Mouse (Mus musculus): ENCODE data around the gene Acp7.
A peak's percentile ranks its signal among the peaks of the same experiment; 100 is the strongest.

Acp7 gene

GRCm38 (mm10) chr7:28576271-28576914 lies 54.7 kb downstream of the Acp7 start:
- peak; percentile 69 to 70 for DNase-seq (ENCODE audit: low spot score in 2 of 2)

DNA sequence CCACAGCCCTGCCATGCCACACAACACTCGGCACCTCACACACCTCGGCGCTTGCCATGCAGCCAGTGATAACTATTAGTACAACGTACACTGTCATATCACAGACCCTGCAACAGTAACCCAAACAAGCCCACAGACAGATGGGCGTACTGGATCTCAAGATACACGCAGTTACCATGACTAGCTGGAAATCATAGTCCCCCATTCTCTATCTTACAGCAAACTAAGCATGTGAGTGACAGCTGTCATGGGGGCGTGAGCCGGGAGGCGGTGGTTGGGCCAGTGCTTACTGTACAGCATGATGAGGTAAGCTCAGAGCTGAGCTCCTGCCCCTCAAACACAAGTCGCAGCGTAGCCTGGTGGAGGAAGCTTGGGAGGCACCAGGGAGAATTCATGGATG lies 55.5 kb downstream of the Acp7 start:
- DNase-seq (ENCODE audit: low spot score in 2 of 2), result no peak

GRCm38 (mm10) chr7:28573236-28573635 lies 57.9 kb downstream of the Acp7 start:
- DNase-seq (ENCODE audit: low spot score in 2 of 2), result no peak

- no peak for DNase-seq (ENCODE audit: low spot score in 2 of 2)
Measured at GRCm38 (mm10) chr7:28572689-28573088, 58.4 kb downstream of the Acp7 start.

- DNase-seq (ENCODE audit: low spot score in 2 of 2), result peak in 1 of 2 experiments; percentile 47
Measured at GRCm38 (mm10) chr7:28570982-28571682, 60.0 kb downstream of the Acp7 start.

- no peak for DNase-seq (ENCODE audit: low spot score in 2 of 2)
Measured at GRCm38 (mm10) chr7:28570291-28570981, 60.7 kb downstream of the Acp7 start.

DNA sequence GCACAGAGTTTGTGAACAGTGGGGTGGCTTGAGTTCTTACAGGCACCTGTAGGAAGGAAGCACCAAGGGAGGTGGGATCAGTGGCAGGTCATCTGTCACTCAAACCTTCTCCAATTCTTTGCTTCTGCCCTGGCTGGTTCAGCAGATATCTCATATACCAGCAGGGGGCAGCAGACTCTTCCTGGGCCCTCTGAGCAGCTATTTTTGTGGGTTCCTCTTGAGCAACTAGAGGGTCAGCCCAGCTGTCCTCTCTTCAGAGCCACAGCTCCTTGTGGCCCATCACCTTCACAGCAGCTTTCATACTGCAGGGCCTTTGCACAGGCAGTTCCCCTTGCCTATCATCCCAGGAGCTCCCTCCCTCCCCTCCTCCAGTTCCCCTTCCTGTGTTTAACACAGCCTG lies 62.9 kb downstream of the Acp7 start:
- DNase-seq (ENCODE audit: low spot score in 2 of 2), result peak in 1 of 2 experiments; percentile 57

DNA sequence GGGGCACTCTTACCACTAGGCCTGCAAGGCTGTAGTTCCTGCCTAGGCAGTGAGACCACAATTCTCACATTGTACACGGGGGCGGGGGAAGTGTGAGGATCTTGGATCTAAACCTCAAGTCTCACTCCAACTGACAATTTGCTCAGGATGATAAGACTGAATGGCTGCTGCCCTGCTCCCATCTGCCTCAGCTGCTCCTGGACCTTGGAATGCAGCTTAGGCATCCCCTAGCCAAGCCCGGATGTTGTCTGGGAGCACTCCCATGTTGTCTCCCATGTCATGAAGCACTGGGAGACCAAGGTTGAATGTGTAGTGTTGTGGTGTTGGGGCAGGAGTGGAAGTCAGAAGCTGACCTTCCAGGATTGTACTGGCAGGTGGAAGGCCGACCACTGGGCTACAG lies 63.6 kb downstream of the Acp7 start:
- DNase-seq (ENCODE audit: low spot score in 2 of 2), result no peak

- peak in 1 of 2 experiments; percentile 40 for DNase-seq (ENCODE audit: low spot score in 2 of 2)
Measured at GRCm38 (mm10) chr7:28565407-28565806, 65.7 kb downstream of the Acp7 start.

DNA sequence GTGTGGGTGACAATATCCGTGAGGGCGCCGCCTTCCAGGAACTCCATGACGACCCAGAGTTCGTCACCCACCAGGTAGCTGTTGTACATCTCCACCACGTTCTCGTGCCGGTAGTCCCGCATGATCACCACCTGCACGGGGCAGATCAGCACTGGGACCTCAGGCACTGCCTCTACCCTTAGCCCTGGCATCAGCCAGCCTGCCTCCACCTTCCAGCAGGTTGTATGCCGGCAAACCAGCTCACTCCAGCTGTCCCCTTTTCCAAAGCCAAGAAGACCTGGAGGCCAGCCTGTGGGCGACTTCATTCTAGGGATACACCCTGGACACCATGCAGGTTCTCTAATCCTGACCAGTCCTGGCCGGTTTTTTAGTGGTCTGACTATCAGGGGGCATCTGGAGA lies 68.2 kb downstream of the Acp7 start:
- no peak for DNase-seq (ENCODE audit: low spot score in 2 of 2)

DNA sequence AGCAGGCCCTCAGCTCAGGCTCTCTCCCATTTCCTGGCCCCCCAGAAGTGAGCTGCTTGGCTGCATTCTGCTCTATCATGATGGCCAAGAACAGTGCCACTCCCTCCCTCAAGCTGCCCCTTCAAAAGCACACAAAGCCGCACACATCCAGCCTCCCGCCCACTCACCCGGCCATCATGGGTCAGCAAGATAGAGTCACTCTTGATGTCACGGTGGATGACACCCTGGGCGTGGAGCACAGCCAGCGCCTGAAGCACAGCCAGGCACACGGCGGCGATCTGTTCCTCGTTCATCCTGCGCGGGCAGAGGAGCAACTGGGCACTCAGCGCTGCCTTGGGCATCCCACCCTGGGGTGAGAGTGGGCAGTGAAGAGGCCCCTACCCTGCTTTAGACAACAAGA lies 68.8 kb downstream of the Acp7 start:
- DNase-seq (ENCODE audit: low spot score in 2 of 2), result no peak

DNA sequence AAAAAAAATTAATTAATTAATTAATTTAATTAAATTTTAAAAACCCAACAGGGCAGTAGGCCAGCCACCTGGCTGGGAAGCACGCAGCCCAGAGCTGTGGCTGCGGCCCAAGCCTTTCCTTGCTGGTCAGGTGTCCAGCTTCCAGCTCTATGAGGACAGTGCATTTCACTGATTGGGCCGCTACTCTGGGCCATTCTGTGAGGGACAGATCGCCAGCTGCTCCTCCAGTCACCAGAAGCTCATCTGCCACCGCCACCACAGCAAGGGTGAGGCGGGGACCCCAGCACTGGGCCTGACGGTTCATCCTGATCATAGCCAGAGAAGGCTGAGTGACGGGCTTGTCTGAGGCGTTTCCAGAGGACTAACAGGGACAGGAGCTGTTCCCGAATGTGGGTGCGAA lies 69.2 kb downstream of the Acp7 start:
- no peak for DNase-seq (ENCODE audit: low spot score in 2 of 2)

DNA sequence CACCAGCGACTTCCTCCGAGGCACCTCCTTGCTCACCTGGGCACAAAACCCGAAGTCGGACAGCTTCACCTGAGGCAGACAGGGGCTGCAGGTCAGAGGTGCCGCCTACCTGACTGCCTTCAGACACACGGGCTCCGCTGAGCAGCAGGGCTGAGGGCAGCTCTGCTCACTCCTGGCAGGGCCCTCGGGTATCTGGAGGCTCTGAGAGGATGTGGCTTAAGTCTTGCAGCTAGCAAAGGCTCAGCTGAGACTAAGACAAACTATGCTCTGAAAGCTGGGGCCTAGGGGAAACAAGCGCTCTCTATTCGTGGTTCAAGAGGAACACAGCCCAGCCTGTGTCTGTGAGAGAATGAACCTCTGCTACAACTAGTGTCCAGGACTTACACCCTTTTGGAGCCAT lies 70.3 kb downstream of the Acp7 start:
- DNase-seq (ENCODE audit: low spot score in 2 of 2), result no peak

- peak in 1 of 2 experiments; percentile 45 for DNase-seq (ENCODE audit: low spot score in 2 of 2)
Measured at GRCm38 (mm10) chr7:28558486-28558885, 72.6 kb downstream of the Acp7 start.

DNA sequence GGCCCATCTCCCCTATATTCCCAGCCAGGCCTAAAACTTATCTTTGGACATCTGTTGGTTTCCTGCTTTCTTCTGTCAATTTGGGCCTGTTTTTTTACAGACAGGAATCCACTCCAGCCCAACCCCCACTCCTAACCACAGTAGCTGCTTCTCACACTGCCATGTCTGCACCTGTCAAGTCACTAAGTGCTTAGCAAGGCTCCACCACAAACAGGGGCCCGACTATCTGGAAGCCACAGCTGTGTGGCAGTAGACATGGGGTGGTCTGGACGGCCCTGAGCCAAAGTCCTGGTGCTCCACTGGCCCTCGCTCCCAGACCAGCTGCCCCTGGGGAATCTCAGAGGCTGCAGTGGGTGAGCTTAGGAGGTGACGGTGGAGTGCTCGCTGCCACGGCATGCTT lies 73.4 kb downstream of the Acp7 start:
- DNase-seq (ENCODE audit: low spot score in 2 of 2), result peak in 1 of 2 experiments; percentile 42

All from right cerebral cortex, postnatal 10 days (tissue).